Mouse (Mus musculus) forebrain, embryonic 14.5 days (tissue): ENCODE data around the gene Slc24a4. TPM values are rescaled to one million over a fixed set of nuclear protein-coding genes. Genes with fewer than 3 reads are reported as not detected.

Experiments
- ATAC-seq: fragments of 200-750 bp; cut with Nextera tagmentation; 2 replicates; pipeline ENCODE4 v1.8.0; 2017; ENCODE audit warnings: mild to moderate bottlenecking, moderate library complexity
- DNase-seq: peaks from one replicate; pipeline ENCODE4 v3.0.0-alpha.2; 2015; ENCODE audit warnings: low spot score
- H3K27ac ChIP-seq: fragments of 300-500 bp; sonication (generic); 2 replicates; pipeline ENCODE4 v1.5.1; 2014; ENCODE audit warnings: low read depth, mild to moderate bottlenecking, control low read depth, low read length, moderate library complexity
- H3K27me3 ChIP-seq: fragments of 300-500 bp; sonication (generic); replicated peaks from 2 replicates; pipeline ENCODE4 v1.6.1; 2014; ENCODE audit warnings: low read length, control low read depth, mixed read lengths; ENCODE audit not compliant: control insufficient read depth, insufficient read depth
- H3K36me3 ChIP-seq: fragments of 300-500 bp; sonication (generic); 2 replicates; pipeline ENCODE4 v1.6.1; 2014; ENCODE audit warnings: low read length, control low read depth; ENCODE audit not compliant: control insufficient read depth, insufficient read depth
- H3K4me1 ChIP-seq: fragments of 300-500 bp; sonication (generic); 2 replicates; pipeline ENCODE4 v1.6.1; 2014; ENCODE audit warnings: antibody characterized with exemption, low read length, control low read depth; ENCODE audit not compliant: control insufficient read depth, insufficient read depth
- H3K4me2 ChIP-seq: fragments of 300-500 bp; sonication (generic); 2 replicates; pipeline ENCODE4 v1.6.1; 2014; ENCODE audit warnings: mild to moderate bottlenecking, control low read depth, low read length
- H3K4me3 ChIP-seq: fragments of 300-500 bp; sonication (generic); 2 replicates; pipeline ENCODE4 v1.5.1; 2014; ENCODE audit warnings: low read depth, low read length, control low read depth
- H3K9ac ChIP-seq: fragments of 300-500 bp; sonication (generic); 2 replicates; pipeline ENCODE4 v1.6.1; 2014; ENCODE audit warnings: mild to moderate bottlenecking, low read length, control low read depth, moderate library complexity
- H3K9me3 ChIP-seq: fragments of 300-500 bp; sonication (generic); replicated peaks from 2 replicates; pipeline ENCODE4 v1.6.1; 2016; ENCODE audit warnings: low read length, control low read depth, mixed read lengths; ENCODE audit not compliant: control insufficient read depth
- WGBS: fragments of 180-500 bp; shearing (Covaris S2); extraction: QIAGEN DNeasy Blood & Tissue Kit; methylation state at CpG from one replicate; pipeline ENCODE4 v1.1.7; 2014; 5-methylcytosine and 5-hydroxymethylcytosine counted together
- polyA plus RNA-seq: library from polyadenylated mRNA; unstranded; fragments of >200 nt; fragmentation: Nextera tagmentation; extraction: Ambion mirVana; gene quantifications from 2 replicates; pipeline ENCODE4 v1.2.1, GENCODE M21; 2014

The Slc24a4 gene
- polyA plus RNA-seq, 1 experiment from 2014 or later: 0.74 TPM

DNA sequence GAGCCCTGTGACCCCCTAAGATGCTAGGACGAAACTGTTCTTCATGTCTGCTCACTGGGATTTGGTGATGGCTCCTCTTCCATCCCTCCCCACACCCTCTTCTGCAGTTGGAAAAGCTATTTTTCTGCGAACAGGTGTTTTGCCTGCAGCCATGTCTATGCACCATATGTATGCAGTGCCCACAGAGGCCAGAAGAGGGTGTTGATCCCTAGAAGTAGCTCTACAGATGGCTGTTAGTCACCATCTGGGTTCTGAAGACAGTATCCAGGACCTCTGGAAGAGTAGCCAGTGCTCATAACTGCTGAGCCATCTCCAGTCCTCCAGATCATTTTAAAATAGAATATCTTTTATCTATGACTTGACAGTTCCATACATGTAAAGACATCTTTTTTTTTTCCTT, 20.2 kb downstream of the Slc24a4 start:
- no peak overlapping the region for H3K9ac ChIP-seq
- no peak overlapping the region for H3K4me3 ChIP-seq
- no peak overlapping the region for H3K4me2 ChIP-seq
- 86% methylated on average over 2 of the region's 2 CpGs for WGBS
- H3K4me1 ChIP-seq: no peaks in the 10 kb centered on the region
- no peak for DNase-seq
- no peak for ATAC-seq
- no peaks in the 10 kb centered on the region for H3K36me3 ChIP-seq
- no peak overlapping the region for H3K27ac ChIP-seq
- H3K27me3 ChIP-seq: no peaks in the 10 kb centered on the region
- H3K9me3 ChIP-seq: no peaks in the 10 kb centered on the region

DNA sequence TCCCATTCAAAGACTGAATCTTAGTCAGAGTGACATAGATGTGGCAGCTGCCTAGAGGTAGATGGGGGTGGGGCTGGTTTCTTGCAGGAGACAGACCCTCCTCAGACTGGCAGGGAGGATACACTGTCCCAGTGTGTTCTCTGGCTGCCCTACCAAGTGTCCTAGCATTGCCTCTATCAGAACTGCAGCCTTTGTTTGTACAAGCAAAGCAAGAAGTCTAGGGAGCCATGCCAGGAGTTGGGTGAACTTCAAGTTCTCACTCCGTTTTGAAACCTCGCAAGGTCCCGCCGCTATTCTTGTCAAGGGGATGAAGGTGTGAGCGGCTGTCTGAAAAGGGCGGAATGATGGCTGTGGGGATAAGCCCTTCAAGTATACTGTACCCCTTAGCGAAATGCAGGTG, 22.7 kb downstream of the Slc24a4 start:
- H3K27me3 ChIP-seq: no peaks in the 10 kb centered on the region
- H3K4me1 ChIP-seq: no peaks in the 10 kb centered on the region
- WGBS: 88% methylated on average over 7 of the region's 7 CpGs
- no peak for ATAC-seq
- H3K4me3 ChIP-seq: no peak overlapping the region
- H3K36me3 ChIP-seq: no peaks in the 10 kb centered on the region
- no peak overlapping the region for H3K27ac ChIP-seq
- no peak overlapping the region for H3K4me2 ChIP-seq
- no peak for DNase-seq
- no peak overlapping the region for H3K9ac ChIP-seq
- H3K9me3 ChIP-seq: no peaks in the 10 kb centered on the region

DNA sequence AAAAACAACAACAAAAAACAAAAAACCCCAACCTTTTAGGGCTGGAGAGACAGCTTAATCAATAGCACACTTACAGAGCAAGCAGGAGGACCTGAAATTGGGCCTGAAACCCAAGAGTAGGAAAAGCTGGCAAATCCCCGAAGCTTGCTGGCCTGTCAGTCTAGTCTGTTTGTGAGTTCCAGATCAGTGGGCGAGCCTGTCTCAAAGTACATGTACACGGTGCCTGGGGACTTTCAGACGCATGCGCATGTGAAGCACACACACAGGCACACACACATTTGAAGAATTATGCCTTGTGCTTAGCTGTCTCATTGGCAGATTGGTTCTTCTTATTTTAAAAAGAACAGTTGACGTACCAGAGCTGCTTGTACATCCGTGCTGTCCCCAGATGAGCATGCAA, 25.3 kb downstream of the Slc24a4 start:
- H3K9me3 ChIP-seq: no peaks in the 10 kb centered on the region
- WGBS: 97% methylated on average over 7 of the region's 7 CpGs
- H3K4me1 ChIP-seq: no peaks in the 10 kb centered on the region
- H3K27me3 ChIP-seq: no peaks in the 10 kb centered on the region
- ATAC-seq (no peak), DNase-seq (no peak)
- H3K36me3 ChIP-seq: no peaks in the 10 kb centered on the region
- no peak overlapping the region for H3K4me3 ChIP-seq
- no peak overlapping the region for H3K9ac ChIP-seq
- H3K27ac ChIP-seq: no peak overlapping the region
- no peak overlapping the region for H3K4me2 ChIP-seq

DNA sequence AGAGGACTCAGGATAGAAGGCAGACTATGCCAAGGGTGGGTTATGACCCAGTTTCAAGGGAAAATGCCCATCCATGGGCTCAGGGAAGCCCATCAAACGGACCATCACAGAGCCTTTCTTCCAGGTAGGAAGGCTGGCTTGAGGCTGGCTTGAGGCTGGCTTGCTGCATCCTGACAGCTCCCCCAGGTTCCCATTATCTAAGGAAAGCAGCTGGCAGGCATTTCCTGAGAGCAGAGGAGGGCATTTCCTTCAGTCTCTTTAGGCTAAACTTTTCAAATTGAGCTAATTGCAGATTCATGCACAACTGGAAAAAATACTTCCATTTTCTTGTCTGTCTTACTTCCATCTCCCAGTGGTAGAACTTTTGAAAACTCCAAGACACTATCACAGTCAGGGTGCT, 26.3 kb downstream of the Slc24a4 start:
- Histone ChIP-seq H3K9me3 (no peaks in the 10 kb centered on the region), H3K27me3 (no peaks in the 10 kb centered on the region), H3K36me3 (no peaks in the 10 kb centered on the region), H3K4me3 (no peak overlapping the region), H3K4me2 (no peak overlapping the region), H3K27ac (no peak overlapping the region), H3K4me1 (no peaks in the 10 kb centered on the region), H3K9ac (no peak overlapping the region)
- ATAC-seq (no peak), DNase-seq (no peak)
- 71% methylated on average over 1 of the region's 1 CpGs for WGBS

DNA sequence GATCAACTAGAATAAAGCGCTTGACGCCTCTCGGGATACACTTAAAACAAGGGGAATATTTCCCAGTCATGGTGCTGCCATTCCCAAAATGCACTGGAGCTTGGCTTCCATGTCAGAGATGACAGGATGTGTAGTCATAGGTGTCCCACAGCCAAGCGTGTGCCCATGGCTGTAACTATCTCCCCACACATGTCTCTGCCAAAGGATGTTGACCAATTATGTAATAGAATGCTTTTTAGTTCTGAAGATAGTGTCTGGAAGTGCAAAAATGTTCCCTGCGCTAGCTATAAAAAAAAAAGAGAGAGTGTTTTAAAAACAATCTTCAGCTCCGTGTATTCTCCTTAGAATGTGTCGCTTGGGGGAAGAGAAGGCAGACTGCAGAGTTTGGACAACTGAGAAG, 36.1 kb downstream of the Slc24a4 start:
- no peak overlapping the region for H3K27ac ChIP-seq
- 90% methylated on average over 7 of the region's 7 CpGs for WGBS
- no peak for ATAC-seq

DNA sequence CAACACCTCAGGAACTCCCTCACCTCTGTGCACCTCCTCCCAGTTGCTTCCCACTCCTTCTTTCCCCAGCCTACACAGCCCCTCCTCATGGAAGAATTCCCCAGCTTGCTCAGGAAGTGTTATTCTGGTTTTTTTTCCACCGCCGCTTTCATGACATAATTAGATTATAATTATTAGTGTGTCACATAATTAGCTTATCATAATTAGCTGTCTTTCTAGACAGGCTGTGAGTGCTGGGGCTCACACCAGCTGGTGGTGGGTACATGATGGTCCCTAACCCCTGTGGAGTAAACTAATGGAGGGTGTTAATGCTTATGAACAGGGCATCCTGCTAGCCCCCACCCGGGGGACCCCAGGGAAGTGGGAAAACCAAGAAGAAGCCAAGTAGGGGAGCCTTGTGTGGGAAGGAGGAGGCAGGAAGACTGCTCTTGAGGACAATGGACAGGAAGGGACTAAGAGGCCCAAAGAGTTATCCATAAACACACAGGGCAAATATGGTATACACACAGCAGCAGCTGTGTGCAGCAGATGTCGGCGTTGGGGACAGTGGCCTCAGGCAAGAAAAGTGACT, 38.2 kb downstream of the Slc24a4 start:
- DNase-seq: peak; percentile 51
- peak; percentile 63 for ATAC-seq
- no peaks in the 10 kb centered on the region for H3K9me3 ChIP-seq
- no peaks in the 10 kb centered on the region for H3K36me3 ChIP-seq
- WGBS: 58% methylated on average over 5 of the region's 5 CpGs
- no peak overlapping the region for H3K4me2 ChIP-seq
- H3K9ac ChIP-seq: no peak overlapping the region
- no peak overlapping the region for H3K4me3 ChIP-seq
- no peak overlapping the region for H3K27ac ChIP-seq
- peaks cover 3% of the 10 kb centered on the region; the same call in 1 of the 2 replicates for H3K4me1 ChIP-seq
- H3K27me3 ChIP-seq: no peaks in the 10 kb centered on the region

More for the DNA sequence above, 36.1 kb downstream of the Slc24a4 start:
- Histone ChIP-seq H3K9ac (no peak overlapping the region), H3K4me3 (no peak overlapping the region), H3K9me3 (no peaks in the 10 kb centered on the region), H3K36me3 (no peaks in the 10 kb centered on the region), H3K27me3 (no peaks in the 10 kb centered on the region), H3K4me2 (no peak overlapping the region), H3K4me1 (peaks cover 3% of the 10 kb centered on the region; the same call in 1 of the 2 replicates)
- DNase-seq: no peak

DNA sequence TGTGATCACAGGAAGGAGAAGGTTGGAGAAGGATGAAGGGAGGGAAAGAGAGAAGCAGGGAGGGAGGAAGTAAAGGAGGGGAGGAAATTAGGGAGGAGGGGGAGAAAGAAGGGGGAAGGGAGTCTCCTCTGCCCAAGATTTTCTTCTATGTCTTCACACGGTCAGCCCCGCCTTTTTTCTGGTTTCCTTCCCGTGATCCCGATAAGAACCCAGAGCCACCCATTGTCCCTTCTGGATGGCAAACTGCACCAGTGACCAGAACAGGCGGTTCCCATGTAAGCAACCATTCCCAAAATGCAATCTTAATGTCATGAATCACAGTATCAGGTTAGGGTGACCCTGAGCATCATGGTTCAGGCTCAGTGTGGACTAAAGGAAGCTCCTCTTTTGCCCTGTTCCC, 38.8 kb downstream of the Slc24a4 start:
- 85% methylated on average over 5 of the region's 5 CpGs for WGBS
- Histone ChIP-seq H3K4me2 (no peak overlapping the region), H3K27ac (no peak overlapping the region), H3K4me3 (no peak overlapping the region), H3K27me3 (no peaks in the 10 kb centered on the region), H3K9ac (no peak overlapping the region), H3K36me3 (no peaks in the 10 kb centered on the region), H3K9me3 (no peaks in the 10 kb centered on the region), H3K4me1 (peaks cover 3% of the 10 kb centered on the region; the same call in 1 of the 2 replicates)
- DNase-seq (no peak), ATAC-seq (no peak)

DNA sequence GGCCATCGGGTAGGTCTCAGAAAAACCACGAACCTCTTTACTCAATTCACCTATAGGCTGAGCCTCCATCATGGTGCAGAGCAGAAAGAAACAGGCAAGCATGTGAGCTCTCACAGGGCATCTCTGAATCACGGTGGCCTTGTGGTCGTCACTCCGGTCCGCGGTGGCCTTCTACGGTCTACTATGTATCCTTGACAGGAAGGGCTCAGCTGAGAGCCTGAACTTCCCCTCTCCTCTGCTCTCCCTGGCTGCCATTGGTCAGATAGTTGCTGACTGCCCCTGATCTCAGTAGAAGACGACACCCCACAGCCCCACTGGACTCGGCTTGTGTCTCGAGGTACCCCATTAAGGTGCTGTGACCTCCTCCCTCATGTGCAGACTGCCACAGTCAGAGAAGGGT, 44.2 kb downstream of the Slc24a4 start:
- no peaks in the 10 kb centered on the region for H3K4me1 ChIP-seq
- 87% methylated on average over 11 of the region's 11 CpGs for WGBS

DNA sequence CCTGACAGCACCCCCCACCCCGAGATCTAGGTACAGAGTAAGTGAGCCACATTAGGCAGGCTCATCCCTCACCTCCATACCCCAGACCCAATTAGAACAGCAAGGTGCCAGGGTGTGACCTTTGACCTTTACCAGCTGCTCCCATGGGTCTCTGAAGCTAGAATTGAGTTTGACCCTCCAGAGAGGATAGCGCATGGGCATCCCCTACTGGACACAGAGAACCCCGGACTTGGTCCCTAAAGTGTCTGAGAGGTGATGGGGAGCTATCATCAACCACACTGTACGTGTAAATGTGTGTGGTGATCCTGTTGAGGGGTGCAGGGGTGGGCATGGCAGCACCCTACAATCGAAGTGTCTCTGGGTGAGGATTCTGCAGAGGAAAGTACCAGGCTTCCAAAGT, 44.8 kb downstream of the Slc24a4 start:
- Histone ChIP-seq H3K27ac (no peak overlapping the region), H3K4me3 (no peak overlapping the region), H3K9ac (no peak overlapping the region), H3K36me3 (no peaks in the 10 kb centered on the region), H3K4me1 (no peaks in the 10 kb centered on the region), H3K27me3 (no peaks in the 10 kb centered on the region), H3K4me2 (no peak overlapping the region), H3K9me3 (no peaks in the 10 kb centered on the region)
- no peak for ATAC-seq
- WGBS: 82% methylated on average over 5 of the region's 5 CpGs
- DNase-seq: no peak

More for the DNA sequence above, 44.2 kb downstream of the Slc24a4 start:
- ATAC-seq: no peak
- H3K4me2 ChIP-seq: no peak overlapping the region
- H3K27me3 ChIP-seq: no peaks in the 10 kb centered on the region
- no peak for DNase-seq
- H3K4me3 ChIP-seq: no peak overlapping the region
- no peak overlapping the region for H3K9ac ChIP-seq
- H3K9me3 ChIP-seq: no peaks in the 10 kb centered on the region
- H3K27ac ChIP-seq: no peak overlapping the region
- H3K36me3 ChIP-seq: no peaks in the 10 kb centered on the region
